Mouse (Mus musculus): ENCODE results near the gene Olfr681. TPM values are rescaled to one million over a fixed set of nuclear protein-coding genes. Genes with fewer than 3 reads are reported as not detected.
"Not testable (repeated sequence)": the region's sequence is repeated elsewhere in the genome, so short reads cannot be mapped to it uniquely, and the experiment has no call there.

Olfr681 gene
- total RNA-seq (2021), result not detected
- long read RNA-seq, experiment 1, result 0 reads
- long read RNA-seq, experiment 2, result 0 reads

DNA sequence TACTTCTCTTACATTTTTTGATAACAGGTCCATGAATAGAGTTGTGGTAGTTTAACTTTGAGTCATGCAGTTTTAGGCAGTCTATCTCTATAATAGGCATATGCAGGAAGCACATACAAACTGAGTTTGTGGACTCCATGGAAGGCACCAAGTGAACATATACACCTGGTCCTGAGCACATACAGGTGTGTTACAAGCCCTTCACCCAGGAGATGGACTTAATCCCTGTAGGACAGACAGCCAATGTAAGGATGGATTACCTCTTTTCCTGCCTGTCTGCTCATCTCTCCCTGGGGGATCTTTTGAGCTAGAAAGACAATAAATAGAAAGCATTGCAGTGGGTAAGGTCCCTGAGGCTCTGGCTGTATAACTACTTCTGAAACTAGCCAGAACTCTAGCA, at the start of gene Olfr681:
Gene Olfr681, plus strand, starts transcription at position 301 of the 400 bp plus-strand sequence.
- no peak for DNase-seq (ENCODE audit: low spot score in 2 of 2)

DNA sequence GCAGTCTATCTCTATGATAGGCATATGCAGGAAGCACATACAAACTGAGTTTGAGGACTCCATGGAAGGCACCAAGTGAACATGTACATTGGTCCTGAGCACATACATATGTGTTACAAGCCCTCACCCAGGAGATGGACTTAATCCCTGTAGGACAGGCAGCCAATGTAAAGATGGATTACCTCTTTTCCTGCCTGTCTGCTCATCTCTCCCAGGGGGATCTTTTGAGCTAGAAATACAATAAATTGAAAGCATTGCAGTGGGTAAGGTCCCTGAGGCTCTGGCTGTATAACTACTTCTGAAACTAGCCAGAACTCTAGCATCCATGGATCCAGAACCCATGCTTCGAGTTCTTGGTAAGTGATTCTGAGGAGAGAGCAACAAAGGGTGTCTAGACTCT, 35.7 kb upstream of the Olfr681 start, which contains the start of gene Olfr679:
Gene Olfr679, plus strand, starts transcription at position 301 of the 400 bp plus-strand sequence.
- no peak for DNase-seq (ENCODE audit: low spot score in 2 of 2)

GRCm38 (mm10) chr7:105092717-105093116, 23.9 kb upstream of the Olfr681 start, which contains the start of gene Olfr680-ps1:
Gene Olfr680-ps1, minus strand, starts transcription at chr7:105092817.
- DNase-seq (ENCODE audit: low spot score in 2 of 2), result not testable (repeated sequence)

DNA sequence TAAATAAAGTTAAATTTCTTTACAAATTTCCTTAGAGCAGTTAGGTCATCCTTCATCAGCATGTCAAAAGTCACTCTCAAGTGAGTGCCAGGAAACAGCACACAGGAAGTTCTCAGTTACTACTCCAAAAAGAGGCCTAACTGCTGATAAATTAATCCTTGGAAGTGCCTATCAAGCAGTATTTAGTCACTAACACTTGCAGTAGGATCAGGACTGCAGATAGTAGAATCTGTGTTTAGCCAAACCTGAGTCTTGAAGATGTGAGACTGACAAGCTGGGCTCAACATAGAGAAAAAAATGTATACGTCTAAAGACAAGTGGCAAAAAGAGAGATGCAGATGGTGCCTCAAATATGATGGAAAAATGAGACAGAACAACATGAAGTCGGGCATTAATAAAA, 24.6 kb downstream of the Olfr681 start:
- no peak for DNase-seq (ENCODE audit: low spot score in 2 of 2)

DNA sequence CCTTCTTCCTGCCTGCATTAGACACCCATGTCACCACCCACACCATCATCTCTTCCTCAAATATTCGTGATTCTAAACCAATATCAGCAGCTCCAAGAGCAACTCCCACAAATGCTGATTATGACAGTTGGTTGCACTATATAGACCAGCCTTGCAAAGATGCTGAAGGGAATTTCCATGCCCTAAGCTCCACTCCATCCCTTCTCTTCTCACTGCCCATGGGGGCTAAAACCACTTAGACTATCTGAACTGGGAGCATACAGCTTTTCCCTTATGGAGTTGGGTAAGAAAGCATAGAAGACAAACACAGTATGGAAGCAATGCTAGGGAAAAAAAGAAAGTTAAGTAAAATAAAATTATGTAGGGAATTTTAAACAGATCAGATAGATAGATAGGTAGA, 30.3 kb downstream of the Olfr681 start, which contains the start of gene Olfr683:
Gene Olfr683, minus strand, starts transcription at position 101 of the 400 bp plus-strand sequence.
- DNase-seq (ENCODE audit: low spot score in 2 of 2), result no peak

DNA sequence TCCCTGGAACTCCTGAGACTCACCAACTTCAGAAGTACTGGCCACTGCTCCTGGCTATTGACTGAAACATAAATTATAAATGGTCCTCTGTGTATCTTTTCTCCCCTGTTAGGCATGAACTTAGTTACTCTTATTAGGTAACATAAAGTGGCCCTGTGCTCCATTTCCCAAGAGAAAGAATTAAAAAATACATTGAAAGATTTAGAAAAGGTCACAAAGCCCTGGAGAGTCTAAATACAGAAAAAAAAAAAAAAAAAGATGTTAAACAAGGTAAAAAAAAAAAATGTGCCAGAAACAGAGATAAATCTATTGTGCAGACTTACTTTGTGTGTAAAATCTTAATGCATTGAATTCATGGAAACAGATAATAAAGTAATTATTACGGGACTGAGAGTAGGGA, 46.9 kb downstream of the Olfr681 start, which contains the start of gene Olfr684:
Gene Olfr684, minus strand, starts transcription at position 101 of the 400 bp plus-strand sequence.
- DNase-seq (ENCODE audit: low spot score in 2 of 2), result no peak

DNA sequence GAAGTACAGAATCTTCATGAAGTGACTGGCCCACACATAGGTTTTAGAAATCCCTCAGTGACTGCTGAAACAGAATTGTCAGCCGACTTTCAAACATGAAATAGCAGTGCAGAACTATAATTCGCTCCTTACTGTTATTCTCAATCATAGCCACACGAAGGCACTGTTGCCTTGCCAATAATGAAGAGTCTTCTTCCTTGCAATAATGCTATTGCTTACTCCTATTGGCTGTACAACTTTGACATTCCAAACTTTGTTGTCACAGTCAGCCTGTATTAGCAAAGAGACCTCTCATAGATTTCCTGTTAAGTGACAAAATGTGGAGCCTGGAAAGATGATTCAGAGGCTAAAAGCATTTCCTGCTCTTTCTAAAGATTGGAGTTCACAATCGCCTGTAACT, 54.1 kb downstream of the Olfr681 start:
- no peak for DNase-seq (ENCODE audit: low spot score in 2 of 2)

Other genes with a start within 250 kb of the Olfr681 start
- gene Olfr665, start 238.8 kb upstream of the Olfr681 start, total RNA-seq (2021), result not detected
- not detected for gene Olfr666, start 220.9 kb upstream of the Olfr681 start, total RNA-seq (2021)
- not detected for gene Olfr667, start 195.4 kb upstream of the Olfr681 start, total RNA-seq (2021)
- gene Olfr668, start 188.8 kb upstream of the Olfr681 start, total RNA-seq (2021), result not detected
- not detected for gene Olfr669, start 182.6 kb upstream of the Olfr681 start, total RNA-seq (2021)
- not detected for gene Olfr670, start 154.2 kb upstream of the Olfr681 start, total RNA-seq (2021)
- not detected for gene Olfr671, start 137.7 kb upstream of the Olfr681 start, total RNA-seq (2021)
- gene Olfr672, start 114.8 kb upstream of the Olfr681 start, total RNA-seq (2021), result not detected
- not detected for gene Olfr675, start 88.4 kb upstream of the Olfr681 start, total RNA-seq (2021)
- gene Olfr676, start 84.1 kb upstream of the Olfr681 start, total RNA-seq (2021), result not detected
- not detected for gene Olfr677, start 65.5 kb upstream of the Olfr681 start, total RNA-seq (2021)
- not detected for gene Olfr678, start 52.4 kb upstream of the Olfr681 start, total RNA-seq (2021)
- gene Olfr679, start 35.6 kb upstream of the Olfr681 start, total RNA-seq (2021), result not detected
- not detected for gene Olfr680-ps1, start 24.0 kb upstream of the Olfr681 start, total RNA-seq (2021)
- gene Olfr683, start 30.2 kb downstream of the Olfr681 start, total RNA-seq (2021), result not detected
- gene Olfr684, start 46.8 kb downstream of the Olfr681 start, total RNA-seq (2021), result not detected
- gene Olfr685, start 69.2 kb downstream of the Olfr681 start, total RNA-seq (2021), result not detected
- gene Olfr686, start 90.6 kb downstream of the Olfr681 start, total RNA-seq (2021), result not detected
- gene Olfr688, start 171.3 kb downstream of the Olfr681 start, total RNA-seq (2021), result not detected
- gene Olfr689, start 194.3 kb downstream of the Olfr681 start, total RNA-seq (2021), result not detected
- not detected for gene Olfr690, start 217.3 kb downstream of the Olfr681 start, total RNA-seq (2021)
- not detected for gene Olfr691, start 225.4 kb downstream of the Olfr681 start, total RNA-seq (2021)

All from adrenal gland, postnatal 4 days (tissue).